Mouse (Mus musculus) thymus, adult 18-20 months (tissue): Measurements from ENCODE around the gene Rgcc.

ENCODE experiments used
- DNase-seq, 2 experiments: peaks; one replicate each; pipeline ENCODE4 v3.0.0; 2022; ENCODE audit warnings: mixed read lengths in 2 of 2

Gene Rgcc

DNA sequence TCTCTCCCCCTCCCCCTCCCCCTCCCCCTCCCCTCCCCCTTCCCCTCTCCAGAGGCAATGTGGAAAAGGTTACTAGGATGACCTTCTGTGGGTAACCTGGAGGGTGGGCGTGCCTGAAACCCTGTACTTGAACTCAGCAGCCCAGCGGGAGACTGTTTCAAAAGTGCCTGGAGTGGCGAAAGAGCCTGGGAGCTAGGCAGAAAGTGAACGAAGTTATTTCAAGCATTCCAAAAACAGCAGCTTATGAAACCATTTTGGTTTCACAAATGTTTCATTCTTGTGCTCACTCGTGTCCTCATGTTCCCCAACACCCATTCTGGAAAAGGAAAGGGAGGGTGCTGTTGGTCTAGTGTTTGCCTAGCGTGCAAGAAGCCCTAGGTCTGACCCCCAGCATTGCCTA is 1.6 kb downstream of the Rgcc start:
- no peak for DNase-seq

DNA sequence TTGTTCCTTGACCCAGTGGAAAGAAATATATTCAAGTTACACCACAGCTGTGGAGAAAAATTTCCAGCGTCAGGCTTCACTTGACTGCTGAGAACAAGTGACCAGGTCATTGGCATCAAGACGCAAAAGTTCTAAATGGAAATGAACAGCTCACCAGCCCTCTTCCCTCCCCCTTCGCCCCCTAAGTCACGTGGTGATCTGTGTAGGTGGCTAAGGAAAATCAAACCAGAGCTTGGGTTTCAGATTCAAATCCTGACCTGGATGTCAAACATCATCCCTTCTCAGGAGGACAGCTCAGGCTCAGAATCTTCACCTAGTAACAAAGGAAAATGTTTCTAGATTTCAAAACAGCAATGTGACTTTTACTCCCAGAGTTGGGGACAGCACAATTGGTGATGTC is 2.2 kb downstream of the Rgcc start:
- DNase-seq, result no peak

DNA sequence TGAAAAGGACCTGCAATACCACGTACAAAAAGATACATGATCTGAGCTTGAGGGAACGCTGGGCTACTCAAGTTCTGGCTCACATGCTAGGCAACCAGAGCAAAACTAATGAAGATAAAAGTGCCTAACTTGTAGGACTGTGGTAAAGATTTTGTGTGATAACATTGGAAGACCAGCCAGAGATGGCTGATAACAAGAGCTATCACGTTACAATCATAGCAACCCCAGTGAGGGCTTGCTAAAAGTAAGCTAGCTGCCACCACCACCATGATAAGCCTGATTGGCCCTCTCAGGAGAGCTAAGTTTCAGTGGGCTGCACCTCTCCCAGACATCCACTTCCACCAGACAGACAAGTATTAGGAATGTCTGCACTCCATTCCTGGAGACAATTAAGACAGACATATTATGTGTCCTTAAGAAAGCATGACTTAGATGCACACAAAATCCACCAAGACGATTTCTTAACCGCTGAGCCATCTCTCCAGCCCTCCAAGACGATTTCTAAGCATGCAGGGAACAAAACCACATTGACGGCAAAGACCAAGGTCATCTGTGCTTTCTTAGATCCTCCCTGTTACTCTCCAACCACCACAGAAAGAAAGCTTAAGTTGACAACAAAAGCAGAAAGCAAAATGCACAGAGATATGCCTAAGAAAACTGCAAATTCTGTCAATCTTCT is 3.0 kb downstream of the Rgcc start:
- DNase-seq, result no peak

DNA sequence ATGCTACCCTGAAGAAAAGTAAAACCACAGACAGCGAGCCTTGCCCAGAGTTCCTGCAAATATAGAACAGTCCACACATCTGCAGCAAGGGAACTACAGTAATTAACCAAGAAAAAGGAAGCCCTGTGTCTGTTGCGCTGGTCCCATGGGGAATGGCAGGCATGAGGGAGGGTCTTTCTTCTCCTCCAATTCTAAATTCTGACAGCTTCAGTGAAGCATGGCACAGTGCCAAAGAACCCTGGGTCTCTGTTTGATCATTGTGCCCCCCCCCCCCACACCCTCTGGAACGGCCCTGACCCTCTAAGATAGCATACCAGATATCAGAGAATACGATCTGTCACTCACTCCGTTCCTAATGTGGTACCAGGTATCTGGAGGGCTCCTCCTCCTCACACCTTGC is 4.6 kb downstream of the Rgcc start:
- DNase-seq, result no peak

DNA sequence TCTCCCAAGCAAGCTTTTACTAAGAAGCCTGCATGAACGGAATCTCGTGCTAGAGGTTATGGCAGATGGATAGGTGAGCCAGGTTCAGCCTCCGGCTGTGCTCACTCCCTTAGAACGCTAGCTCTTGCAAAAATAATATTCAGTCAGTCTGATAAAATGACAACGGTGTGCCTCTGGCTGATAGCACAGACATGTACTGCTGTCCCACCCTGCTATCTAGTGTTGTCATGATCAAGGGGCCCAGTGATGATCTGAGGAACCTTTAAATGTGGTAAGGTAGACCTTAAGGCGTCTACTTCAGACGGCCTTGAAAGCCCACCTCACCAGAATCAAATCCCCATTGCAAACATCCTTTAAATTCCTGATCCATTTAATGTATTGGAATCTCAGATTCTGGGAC is 5.2 kb downstream of the Rgcc start:
- DNase-seq, result no peak

DNA sequence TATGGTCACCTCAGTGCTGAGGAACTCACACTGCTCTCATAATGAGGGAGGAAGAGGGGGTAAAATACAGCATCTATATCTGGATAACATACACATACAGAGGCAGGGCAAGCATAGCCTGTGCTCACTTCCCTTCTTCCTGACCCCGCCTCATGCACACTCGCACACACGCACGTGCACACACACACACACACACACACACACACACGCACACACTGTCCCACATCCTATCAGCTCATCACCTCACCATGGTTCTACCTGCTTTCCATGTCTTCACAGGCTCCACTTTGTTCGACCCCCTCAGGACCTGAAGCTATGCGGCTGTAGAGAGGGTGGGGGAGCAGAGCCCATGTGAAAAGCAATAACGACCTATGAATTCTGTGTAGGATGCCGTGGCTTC is 5.9 kb downstream of the Rgcc start:
- DNase-seq, result no peak

DNA sequence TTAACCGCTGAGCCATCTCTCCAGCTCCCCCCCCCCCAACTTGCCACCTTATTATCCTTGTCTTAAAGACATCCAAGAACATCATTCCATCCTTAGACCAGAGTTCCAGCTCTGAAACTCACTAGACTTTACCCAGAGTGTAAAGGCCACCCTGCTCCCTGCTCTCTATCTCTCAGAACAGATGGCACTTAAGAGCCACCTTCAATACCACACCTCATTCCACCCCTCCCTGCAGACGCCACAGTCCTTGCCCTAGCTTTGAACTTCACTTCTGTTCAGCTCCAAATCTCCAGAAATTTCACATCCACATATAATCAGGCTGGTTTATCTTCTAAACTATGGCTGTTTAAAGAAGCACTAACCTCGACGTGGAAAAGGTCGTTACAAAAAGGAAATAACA is 6.5 kb downstream of the Rgcc start:
- no peak for DNase-seq

DNA sequence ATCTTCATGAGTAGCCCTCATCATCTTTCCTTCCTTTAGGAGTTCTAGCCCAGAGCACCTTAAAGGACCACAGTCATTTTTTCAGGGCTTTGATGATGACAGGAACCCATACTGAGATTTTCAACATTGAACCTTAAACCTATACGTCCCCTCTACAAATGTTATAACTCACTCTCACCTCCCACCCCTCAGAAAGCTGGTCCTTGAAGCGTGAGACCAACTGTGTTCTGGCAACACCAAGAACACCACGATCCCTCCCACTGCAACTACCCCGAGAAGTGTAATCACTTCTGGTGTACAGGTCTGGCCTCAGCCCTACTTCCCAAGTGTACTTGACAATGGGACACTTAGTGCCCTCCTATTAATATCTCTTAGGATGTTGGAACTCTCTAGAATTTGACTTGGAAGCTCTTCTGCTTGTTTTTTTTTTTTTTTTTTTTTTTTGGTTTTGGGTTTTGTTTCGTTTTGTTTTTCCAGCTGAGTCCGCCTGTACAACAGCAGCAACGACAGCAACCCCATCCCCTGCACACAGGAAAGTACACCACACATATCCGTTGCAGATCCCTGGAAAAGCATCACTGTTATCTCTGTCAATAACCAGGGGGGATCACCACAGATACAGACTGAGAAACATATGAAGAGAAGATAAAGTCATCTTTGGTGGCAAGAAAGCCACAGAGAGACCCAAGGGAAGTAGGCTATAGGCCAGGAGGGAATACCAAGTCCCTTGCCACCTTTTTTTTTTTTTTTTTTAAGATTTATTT is 7.2 kb downstream of the Rgcc start:
- DNase-seq, result no peak

DNA sequence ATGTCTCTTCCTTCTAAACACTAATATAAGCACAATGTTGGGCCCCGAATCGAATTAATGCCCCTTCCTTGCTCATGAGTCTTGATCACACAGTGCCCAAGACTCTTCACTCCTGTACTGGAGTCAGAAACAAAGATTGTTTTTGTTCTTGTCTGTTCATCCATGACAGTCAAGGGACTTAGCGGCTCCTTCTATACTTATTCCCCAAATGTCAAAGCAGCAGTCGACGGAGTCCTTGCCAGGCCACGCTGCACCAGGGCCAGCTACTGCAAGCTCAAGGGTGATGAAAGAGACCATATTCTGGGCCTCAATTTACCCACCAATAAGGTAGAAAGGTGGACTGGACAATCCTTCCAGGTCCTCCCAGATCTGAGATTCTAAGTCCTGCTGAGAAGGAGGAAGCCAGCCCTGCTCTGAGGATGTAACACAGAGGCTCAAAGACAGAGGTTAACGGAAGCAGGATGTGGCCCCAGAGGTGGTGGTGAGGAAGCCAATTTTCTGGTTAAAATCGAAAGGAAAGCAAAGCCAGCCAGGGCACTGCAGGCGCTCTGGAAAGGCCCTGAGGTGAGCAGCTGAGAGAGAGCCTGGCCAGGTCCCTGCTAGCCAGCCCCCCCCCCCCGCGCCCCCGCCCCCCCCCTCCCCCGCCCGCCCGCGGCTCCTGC is 8.2 kb downstream of the Rgcc start:
- DNase-seq, result peak; percentile 64 to 82

DNA sequence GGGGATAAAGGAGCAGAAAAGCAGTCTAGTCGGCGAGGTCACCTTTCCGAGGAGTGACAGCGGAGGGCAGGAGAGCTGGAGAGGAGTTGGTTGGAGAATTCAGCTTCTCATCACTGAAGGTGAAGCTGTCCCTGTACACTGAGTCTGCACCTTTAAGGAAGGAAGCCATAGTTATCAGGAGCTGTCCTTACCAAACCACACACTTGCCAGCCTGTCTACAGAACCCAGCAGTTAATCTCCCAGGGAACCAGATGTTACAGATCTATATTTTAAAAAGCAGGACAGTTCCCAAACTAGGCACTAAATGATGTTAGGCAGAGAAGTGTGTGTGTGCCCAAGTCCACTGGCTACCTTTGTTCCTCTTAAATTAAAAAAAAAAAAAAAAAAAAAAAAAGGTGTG is 9.8 kb downstream of the Rgcc start:
- DNase-seq, result no peak

DNA sequence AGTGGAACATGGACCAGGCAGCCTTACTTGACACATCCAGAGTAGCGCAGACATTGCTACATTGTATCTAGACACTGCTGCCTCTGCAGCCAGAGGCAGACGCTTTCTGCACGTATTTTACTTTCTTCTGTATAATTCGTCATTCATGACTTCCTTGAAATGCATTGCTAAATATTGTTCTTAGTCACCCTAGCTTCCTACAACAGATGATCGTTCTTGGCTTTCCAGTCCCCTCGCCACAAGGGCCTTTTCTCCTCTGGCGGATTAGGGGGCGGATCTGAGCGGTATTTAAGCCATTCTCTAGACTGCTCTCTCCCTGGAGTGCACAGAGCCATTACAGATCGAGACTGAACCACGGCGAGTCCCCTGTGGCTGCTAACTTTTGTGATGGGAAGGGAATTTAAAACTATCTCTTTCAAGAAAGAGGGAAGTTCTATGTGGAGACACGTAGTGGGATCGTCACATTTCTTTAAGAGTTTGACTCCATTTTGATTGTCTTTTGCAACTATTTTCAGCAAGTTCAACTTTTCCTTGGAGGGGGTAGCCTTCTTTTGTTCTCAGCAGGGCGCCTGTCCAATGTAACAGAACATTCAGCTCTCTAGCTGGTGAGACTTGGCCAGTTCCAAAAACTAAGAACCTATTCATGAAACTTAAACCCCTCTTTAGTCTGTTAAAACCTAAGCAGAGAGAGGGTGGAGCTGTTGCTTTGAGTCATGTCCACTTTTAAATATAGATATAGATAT is 10.6 kb downstream of the Rgcc start:
- DNase-seq, result no peak

DNA sequence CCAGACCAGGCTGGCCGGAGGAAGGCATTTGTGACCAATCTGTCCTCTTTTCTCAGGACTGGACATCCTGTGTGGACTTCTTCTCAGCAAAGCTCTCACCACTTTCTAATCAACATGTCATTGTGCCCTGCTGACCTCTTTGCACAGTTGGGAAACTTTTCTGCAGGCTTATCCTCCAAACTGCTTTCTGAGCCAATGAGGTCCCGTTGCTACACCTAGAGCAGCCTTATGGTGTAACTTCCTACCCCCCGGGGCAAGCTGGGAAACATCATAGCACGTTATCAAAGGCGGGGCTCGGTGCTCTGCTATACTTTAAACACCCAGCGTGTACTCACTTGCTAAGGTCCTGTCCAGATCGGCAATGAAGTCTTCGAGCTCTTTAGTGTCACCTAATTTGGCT is 11.5 kb downstream of the Rgcc start:
- no peak for DNase-seq

DNA sequence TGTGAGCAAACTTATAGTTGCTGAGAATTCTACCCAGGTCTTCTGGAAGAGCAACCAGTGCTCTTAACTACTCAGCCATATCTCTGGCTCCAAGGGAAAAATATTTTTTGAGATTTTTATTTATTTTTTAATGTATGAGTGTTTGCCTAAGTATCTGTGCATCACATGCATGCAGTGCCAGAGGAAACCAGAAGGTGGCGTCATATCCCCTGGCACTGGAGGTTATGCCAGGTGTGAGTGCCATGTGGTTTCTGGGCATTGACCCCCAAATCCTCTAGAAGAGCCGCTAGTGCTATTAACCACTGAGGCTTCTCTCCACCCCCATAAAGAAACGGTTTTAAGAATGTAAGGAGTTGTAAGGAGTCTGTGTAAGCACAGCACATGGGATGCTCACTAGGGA is 13.2 kb downstream of the Rgcc start:
- DNase-seq, result no peak

DNA sequence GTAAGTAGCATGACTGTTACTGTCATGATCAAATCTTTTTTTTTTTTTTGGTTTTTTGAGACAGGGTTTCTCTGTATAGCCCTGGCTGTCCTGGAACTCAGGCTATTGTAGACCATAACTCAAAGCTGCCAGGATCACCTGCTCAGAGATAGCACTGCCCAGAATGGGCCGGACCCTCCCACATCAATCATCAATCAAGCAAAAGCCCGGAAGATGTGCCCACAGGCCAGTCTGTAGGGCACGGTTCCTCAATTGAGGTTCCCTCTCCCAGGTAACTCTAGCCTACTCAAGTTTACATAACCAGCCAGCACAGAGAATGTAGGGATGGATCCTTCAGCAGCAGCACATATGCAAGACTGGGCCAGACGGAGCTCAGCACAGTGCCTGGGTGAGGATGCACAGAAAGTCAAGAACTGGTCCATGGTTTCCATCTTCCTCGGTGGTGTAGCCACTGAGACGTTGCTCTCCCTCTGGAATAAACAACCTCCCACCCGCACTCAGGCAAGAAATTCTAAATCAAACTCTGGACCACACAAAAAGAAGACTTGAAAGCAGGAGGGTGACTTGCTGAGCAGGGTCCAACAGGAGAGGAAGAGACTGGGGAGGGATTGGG is 14.1 kb downstream of the Rgcc start:
- no peak for DNase-seq

DNA sequence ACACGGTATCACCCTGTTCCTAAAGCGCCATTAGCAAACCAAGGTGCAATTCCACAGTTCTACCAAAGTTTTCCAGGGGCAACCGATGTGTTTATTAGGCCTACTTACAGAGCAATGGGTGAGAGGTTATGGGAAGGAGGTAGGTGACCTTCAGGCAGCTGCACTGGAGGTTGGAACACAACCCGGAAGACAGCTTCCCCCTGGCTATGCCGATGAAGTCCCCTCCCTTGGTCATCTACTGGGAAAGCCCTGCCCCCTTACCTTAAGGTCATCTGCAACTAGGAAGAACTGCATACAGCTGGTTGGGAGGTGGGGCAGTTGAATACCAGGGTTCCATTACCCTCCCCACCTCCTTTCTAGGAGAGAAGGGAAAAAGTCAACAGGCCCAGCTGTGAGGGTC is 15.9 kb downstream of the Rgcc start:
- DNase-seq, result no peak

DNA sequence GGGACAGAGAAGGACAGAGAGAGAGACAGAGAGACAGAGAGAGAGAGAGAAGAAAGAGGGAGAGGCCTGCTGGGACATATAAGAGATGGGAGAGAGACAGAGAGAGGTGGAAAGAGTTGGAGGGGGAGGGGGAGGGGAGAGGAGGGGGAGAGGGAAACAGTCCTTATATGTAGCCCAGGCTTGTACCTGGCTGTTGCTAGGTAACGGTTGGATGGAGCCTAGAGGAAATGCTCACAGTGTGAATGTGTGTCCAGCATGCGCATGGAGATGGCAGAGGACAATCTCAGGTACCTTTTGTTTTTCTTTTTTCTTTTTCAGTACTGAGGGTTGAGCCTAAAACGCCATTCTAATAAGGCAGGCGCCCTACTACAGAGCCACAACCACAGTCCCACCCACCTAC is 16.8 kb downstream of the Rgcc start:
- no peak for DNase-seq

DNA sequence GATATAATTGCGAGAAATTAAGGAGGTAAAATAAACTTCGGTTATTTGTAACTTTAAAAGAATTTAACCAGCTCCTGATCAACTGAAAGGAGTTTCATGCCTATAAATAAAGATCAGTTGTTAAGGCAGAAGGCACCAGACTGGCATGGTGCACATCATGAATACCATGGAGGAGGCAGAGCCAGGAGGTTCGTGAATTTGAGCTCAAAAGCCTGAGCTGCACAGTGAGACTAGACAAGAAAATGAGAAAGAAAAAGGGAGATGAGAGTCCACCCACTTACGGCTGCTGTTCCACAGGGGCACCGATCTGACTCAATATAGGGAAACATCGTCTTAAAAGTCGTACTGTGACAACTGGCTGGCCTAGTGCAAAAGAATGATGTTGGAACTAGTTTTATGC is 17.5 kb downstream of the Rgcc start:
- DNase-seq, result no peak

DNA sequence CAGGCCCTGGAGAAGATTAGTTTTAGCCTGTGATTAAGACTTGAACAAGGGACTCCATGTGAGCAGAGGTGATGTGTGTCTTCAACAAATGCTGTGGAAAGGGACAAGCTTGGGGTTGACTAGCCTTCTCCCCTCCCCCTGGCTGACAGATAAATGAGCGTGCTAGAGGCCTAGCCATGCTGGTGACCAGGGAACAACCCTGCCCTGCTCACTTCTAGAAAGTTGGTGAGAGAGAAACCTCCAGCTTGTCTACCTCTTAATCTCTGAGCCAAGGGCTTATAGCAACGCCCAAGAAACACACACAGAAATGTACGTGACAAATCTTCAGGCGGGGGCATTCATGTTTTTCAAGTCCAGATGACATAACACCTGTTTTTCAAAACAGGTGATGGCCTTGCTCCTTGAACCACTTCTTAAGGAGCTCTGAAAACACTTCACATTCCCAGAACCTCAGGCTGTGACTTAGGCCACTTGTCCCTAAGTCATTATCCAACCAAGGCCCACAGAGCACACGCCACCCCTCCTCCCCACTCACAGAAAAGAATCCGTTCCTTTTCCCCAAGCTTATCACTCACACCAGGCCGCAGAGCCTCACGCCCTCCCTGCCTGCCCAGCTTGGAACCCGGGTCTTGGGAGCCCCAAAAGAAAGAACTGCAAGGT is 19.4 kb downstream of the Rgcc start:
- DNase-seq, result no peak

DNA sequence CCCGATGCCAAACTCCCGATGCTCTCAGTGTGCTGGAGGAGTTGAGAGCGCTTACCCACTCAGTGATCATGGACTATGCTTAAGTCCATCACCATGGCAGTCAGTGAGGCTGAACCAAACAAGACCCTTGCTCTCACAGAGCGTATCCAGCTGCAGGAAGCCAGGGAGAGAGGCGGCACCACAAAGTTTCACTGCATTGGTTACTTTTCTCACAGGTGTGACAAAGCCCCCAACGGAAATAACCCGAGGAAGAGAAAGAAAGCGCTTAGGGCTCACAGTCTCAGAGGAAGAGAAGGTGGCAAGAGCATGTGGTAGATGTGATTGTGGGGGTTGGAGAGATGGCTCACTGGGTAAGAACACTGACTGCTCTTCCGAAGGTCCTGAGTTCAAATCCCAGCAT is 21.0 kb downstream of the Rgcc start:
- DNase-seq, result peak; percentile 76 to 89

DNA sequence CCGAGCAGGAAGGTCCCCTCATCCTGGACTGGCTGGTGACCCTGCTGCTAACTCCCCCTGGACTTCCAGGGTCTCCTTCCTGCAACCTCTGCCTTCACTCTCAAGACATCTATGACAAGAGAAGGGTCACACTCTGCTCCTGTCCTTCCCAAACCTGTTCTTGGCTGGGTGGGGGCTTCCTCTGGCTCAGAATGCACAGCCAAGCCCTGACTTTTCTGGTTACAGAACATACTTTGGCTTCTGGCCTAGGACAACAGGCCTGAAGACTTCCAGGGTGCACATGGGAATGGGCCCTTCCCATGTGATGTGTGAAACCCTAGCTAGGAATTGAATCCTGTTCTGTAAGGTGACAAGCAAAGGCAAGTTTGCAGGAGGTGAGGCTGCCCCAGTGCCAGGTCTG is 22.0 kb downstream of the Rgcc start:
- DNase-seq, result no peak

DNA sequence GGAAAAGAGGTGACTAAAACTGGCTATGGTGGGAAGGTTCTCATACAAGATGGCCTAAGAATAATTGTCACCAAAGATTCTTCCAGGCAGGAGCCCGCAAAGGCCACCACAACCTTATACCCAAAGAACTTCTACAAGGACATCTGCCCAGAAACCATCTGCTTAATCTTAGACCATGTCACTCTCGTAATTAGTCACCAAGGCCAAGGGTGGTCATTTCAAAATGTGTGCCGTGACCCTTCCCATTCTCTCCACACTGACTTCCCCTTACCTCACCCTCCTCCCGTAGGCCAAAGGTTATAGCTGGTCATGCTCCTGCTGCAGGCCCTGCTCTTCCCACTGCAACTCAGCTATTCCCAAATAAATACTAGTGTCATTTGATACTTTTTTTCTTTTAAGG is 22.5 kb downstream of the Rgcc start:
- no peak for DNase-seq

DNA sequence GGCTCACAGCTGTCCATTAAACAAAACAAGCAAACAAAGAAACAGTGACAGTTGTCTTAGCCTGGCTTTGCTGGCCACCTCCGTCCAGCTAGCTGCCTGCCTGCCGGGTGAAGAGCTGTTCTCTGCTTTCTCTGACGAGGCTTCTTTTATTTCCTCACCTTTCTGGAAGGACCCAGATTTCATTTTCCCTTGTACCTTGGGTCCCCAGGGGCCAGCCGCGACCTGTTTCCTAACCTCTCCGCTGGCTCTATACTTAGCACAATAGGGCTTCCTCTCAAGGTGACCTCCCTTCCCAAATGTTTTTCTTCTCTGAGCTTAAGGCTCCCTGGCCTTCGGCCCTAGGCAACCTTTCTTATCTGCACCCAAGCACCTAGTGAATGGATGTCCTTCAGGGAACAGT is 23.5 kb downstream of the Rgcc start:
- DNase-seq, result no peak
